10 mouse cellular contexts compared by ENCODE assay signal in the genomic region with DNA sequence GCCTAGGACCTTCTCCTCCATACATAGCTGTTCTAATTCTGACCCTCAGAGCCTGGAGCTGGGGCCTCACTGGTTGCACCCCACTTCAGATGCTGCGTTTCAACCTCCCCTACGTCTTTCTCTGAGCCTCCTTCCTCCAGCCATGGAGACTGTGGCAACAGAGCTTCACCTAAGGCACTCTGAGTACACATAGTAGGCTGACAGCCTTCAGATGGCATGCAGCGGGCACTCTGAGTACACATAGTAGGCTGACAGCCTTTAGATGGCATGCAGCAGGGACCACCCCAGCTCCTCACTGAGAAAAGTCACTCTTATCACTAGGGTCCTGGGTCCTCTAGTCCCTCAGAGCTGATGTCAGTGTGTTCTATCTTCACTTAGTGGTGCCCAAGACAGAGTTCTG.
A peak's percentile ranks its signal among the peaks of the same experiment; 100 is the strongest.
DNase-seq lines count a peak whose midpoint lies in the region; ATAC-seq and TF ChIP-seq lines count a peak whose summit lies in the region.
"Had no signal": no experiment of that assay in that cellular context is flagged by ENCODE, and none has a peak within 500 bp of the region (broad histone marks: within the 10 kb centered on the region; RNA-seq: fewer than 3 reads in every experiment).

No protein-coding gene starts in this region.

- no peak overlapping the region for H3K4me3 ChIP-seq in hindbrain, embryonic 10.5 days
- H3K4me3 ChIP-seq in hindbrain, postnatal 0 days (ENCODE audit: low read length) = no peak overlapping the region
- H3K4me3 ChIP-seq in forebrain, embryonic 14.5 days (ENCODE audit: low read depth, low read length) = no peak overlapping the region
- H3K4me3 ChIP-seq in hindbrain, embryonic 15.5 days = no peak overlapping the region
- no peak overlapping the region for H3K4me3 ChIP-seq in midbrain, postnatal 0 days (ENCODE audit: low read depth, low read length)
- no peak overlapping the region for H3K4me3 ChIP-seq in lung, postnatal 0 days (ENCODE audit: low read depth, low read length)
- H3K4me3 ChIP-seq: heart, embryonic 13.5 days had no signal

- peaks cover 27% of the 10 kb centered on the region for H3K4me1 ChIP-seq in hindbrain, embryonic 10.5 days (replicated peaks)
- H3K4me1 ChIP-seq in hindbrain, postnatal 0 days (ENCODE audit: insufficient read depth, low read length) = no peaks in the 10 kb centered on the region
- peaks cover 5% of the 10 kb centered on the region; the same call in 1 of the 2 replicates for H3K4me1 ChIP-seq in forebrain, embryonic 14.5 days (ENCODE audit: control insufficient read depth, insufficient read depth, low read length)
- peaks cover 27% of the 10 kb centered on the region for H3K4me1 ChIP-seq in hindbrain, embryonic 15.5 days (replicated peaks)
- no peaks in the 10 kb centered on the region for H3K4me1 ChIP-seq in midbrain, postnatal 0 days (ENCODE audit: insufficient read depth, low read length)
- H3K4me1 ChIP-seq in lung, postnatal 0 days (ENCODE audit: insufficient read depth, low read depth, low read length) = no peaks in the 10 kb centered on the region
- H3K4me1 ChIP-seq: heart, embryonic 13.5 days had no signal

- no peaks in the 10 kb centered on the region for H3K27me3 ChIP-seq in hindbrain, embryonic 10.5 days (ENCODE audit: insufficient read depth, poor library complexity, severe bottlenecking)
- no peaks in the 10 kb centered on the region for H3K27me3 ChIP-seq in hindbrain, postnatal 0 days (ENCODE audit: insufficient read depth, low read length)
- peaks cover 3% of the 10 kb centered on the region; the same call in 1 of the 2 replicates for H3K27me3 ChIP-seq in forebrain, embryonic 14.5 days (replicated peaks; ENCODE audit: control insufficient read depth, insufficient read depth, low read length)
- no peaks in the 10 kb centered on the region for H3K27me3 ChIP-seq in hindbrain, embryonic 15.5 days
- no peaks in the 10 kb centered on the region for H3K27me3 ChIP-seq in midbrain, postnatal 0 days (ENCODE audit: insufficient read depth, low read length)
- no peaks in the 10 kb centered on the region for H3K27me3 ChIP-seq in lung, postnatal 0 days (replicated peaks; ENCODE audit: insufficient read depth, low read length)

- no peaks in the 10 kb centered on the region for H3K36me3 ChIP-seq in hindbrain, embryonic 10.5 days
- H3K36me3 ChIP-seq in hindbrain, postnatal 0 days (ENCODE audit: insufficient read depth, low read length) = no peaks in the 10 kb centered on the region
- H3K36me3 ChIP-seq in forebrain, embryonic 14.5 days (ENCODE audit: control insufficient read depth, insufficient read depth, low read length) = no peaks in the 10 kb centered on the region
- H3K36me3 ChIP-seq in hindbrain, embryonic 15.5 days = no peaks in the 10 kb centered on the region
- no peaks in the 10 kb centered on the region for H3K36me3 ChIP-seq in midbrain, postnatal 0 days (ENCODE audit: insufficient read depth, low read length)
- no peaks in the 10 kb centered on the region for H3K36me3 ChIP-seq in lung, postnatal 0 days (ENCODE audit: insufficient read depth, low read length)
- H3K36me3 ChIP-seq: heart, embryonic 13.5 days had no signal

- peak overlapping the region; percentile 84 for H3K27ac ChIP-seq in hindbrain, embryonic 10.5 days
- no peak overlapping the region for H3K27ac ChIP-seq in hindbrain, postnatal 0 days
- H3K27ac ChIP-seq in forebrain, embryonic 14.5 days (ENCODE audit: low read depth, low read length) = 0 out of 2 replicates have a peak overlapping the region, but pooled peaks have one; percentile 41
- peak overlapping the region; percentile 53 for H3K27ac ChIP-seq in hindbrain, embryonic 15.5 days (replicated peaks)
- 0 out of 2 replicates have a peak overlapping the region, but pooled peaks have one; percentile 32 for H3K27ac ChIP-seq in midbrain, postnatal 0 days (ENCODE audit: low read depth, low read length)
- no peak overlapping the region for H3K27ac ChIP-seq in lung, postnatal 0 days (ENCODE audit: low read length)
- H3K27ac ChIP-seq: heart, embryonic 13.5 days had no signal

- no peak overlapping the region for H3K4me2 ChIP-seq in hindbrain, postnatal 0 days (ENCODE audit: low read depth, low read length)
- no peak overlapping the region for H3K4me2 ChIP-seq in forebrain, embryonic 14.5 days (ENCODE audit: low read length)
- no peak overlapping the region for H3K4me2 ChIP-seq in hindbrain, embryonic 15.5 days
- no peak overlapping the region for H3K4me2 ChIP-seq in midbrain, postnatal 0 days (ENCODE audit: low read depth, low read length, poor library complexity, severe bottlenecking)
- no peak overlapping the region for H3K4me2 ChIP-seq in lung, postnatal 0 days (replicated peaks; ENCODE audit: low read depth, low read length)
- H3K4me2 ChIP-seq: heart, embryonic 13.5 days had no signal

- H3K9ac ChIP-seq in hindbrain, postnatal 0 days (replicated peaks; ENCODE audit: low read length) = no peak overlapping the region
- no peak overlapping the region for H3K9ac ChIP-seq in forebrain, embryonic 14.5 days (ENCODE audit: low read length)
- no peak overlapping the region for H3K9ac ChIP-seq in hindbrain, embryonic 15.5 days
- no peak overlapping the region for H3K9ac ChIP-seq in midbrain, postnatal 0 days (replicated peaks; ENCODE audit: low read length, poor library complexity, severe bottlenecking)
- no peak overlapping the region for H3K9ac ChIP-seq in lung, postnatal 0 days (replicated peaks; ENCODE audit: low read depth)
- H3K9ac ChIP-seq: heart, embryonic 13.5 days had no signal

- no peak for TF ChIP-seq EP300 in lung, postnatal 0 days (IDR thresholded peaks at IDR 0.05)

- WGBS in hindbrain, embryonic 10.5 days = 86% methylated on average over 3 of the region's 3 CpGs
- WGBS in hindbrain, postnatal 0 days = 89% methylated on average over 3 of the region's 3 CpGs
- 86% methylated on average over 3 of the region's 3 CpGs for WGBS in forebrain, embryonic 14.5 days
- WGBS in hindbrain, embryonic 15.5 days = 88% methylated on average over 3 of the region's 3 CpGs
- 84% methylated on average over 3 of the region's 3 CpGs for WGBS in midbrain, postnatal 0 days
- 83% methylated on average over 3 of the region's 3 CpGs for WGBS in lung, postnatal 0 days

- ATAC-seq in hindbrain, postnatal 0 days = no peak
- no peak for ATAC-seq in forebrain, embryonic 14.5 days
- no peak for ATAC-seq in hindbrain, embryonic 15.5 days (ENCODE audit: low FRiP score, low read depth)
- ATAC-seq in midbrain, postnatal 0 days (ENCODE audit: low FRiP score) = no peak
- no peak for ATAC-seq in frontal cortex, adult (ENCODE audit: low TSS enrichment)
- ATAC-seq in lung, postnatal 0 days = no peak
- ATAC-seq: intestine, postnatal 0 days had no signal

- H3K9me3 ChIP-seq in hindbrain, embryonic 10.5 days = no peaks in the 10 kb centered on the region
- no peaks in the 10 kb centered on the region for H3K9me3 ChIP-seq in hindbrain, postnatal 0 days (ENCODE audit: low read length)
- H3K9me3 ChIP-seq in forebrain, embryonic 14.5 days (replicated peaks; ENCODE audit: control insufficient read depth, low read length) = no peaks in the 10 kb centered on the region
- H3K9me3 ChIP-seq in hindbrain, embryonic 15.5 days = no peaks in the 10 kb centered on the region
- H3K9me3 ChIP-seq in midbrain, postnatal 0 days (ENCODE audit: low read length) = no peaks in the 10 kb centered on the region
- H3K9me3 ChIP-seq in lung, postnatal 0 days (ENCODE audit: low read length) = no peaks in the 10 kb centered on the region

- no peak for DNase-seq in hindbrain, embryonic 10.5 days (ENCODE audit: low spot score)
- DNase-seq in hindbrain, postnatal 0 days (ENCODE audit: low spot score) = no peak
- no peak for DNase-seq in forebrain, embryonic 14.5 days (ENCODE audit: low spot score)
- no peak for DNase-seq in midbrain, postnatal 0 days (ENCODE audit: low spot score)
- no peak for DNase-seq in lung, postnatal 0 days (ENCODE audit: low spot score)
- DNase-seq in layer of hippocampus, postnatal 10 days (ENCODE audit: low spot score in 2 of 2) = no peak

- TF ChIP-seq CTCF in hindbrain, postnatal 0 days (IDR thresholded peaks at IDR 0.05; ENCODE audit: low read depth) = no peak
- no peak for TF ChIP-seq CTCF in midbrain, postnatal 0 days (IDR thresholded peaks at IDR 0.05)
- no peak for TF ChIP-seq CTCF in lung, postnatal 0 days (IDR thresholded peaks at IDR 0.05)

Comparison
In these comparisons a context has a peak if more than half of its experiments do, and no peak if none do; other contexts are left out.
1. H3K27ac ChIP-seq: peak in hindbrain, embryonic 10.5 days (single experiment), forebrain, embryonic 14.5 days (single experiment), hindbrain, embryonic 15.5 days (single experiment) and midbrain, postnatal 0 days (single experiment); none in hindbrain, postnatal 0 days (single experiment) and lung, postnatal 0 days (single experiment).